Mouse (Mus musculus) midbrain, postnatal 0 days (tissue): ENCODE data around the gene Tfap4. TPM values are rescaled to one million over a fixed set of nuclear protein-coding genes. Genes with fewer than 3 reads are reported as not detected.

Experiments used
- ATAC-seq: fragments of 200-750 bp; cut with Nextera tagmentation; 2 replicates; pipeline ENCODE4 v1.8.0; 2017; ENCODE audit warnings: moderate number of reproducible peaks, mild to moderate bottlenecking, moderate TSS enrichment, moderate library complexity; ENCODE audit not compliant: low FRiP score
- DNase-seq: peaks from one replicate; pipeline ENCODE4 v3.0.0-alpha.2; 2015; ENCODE audit warnings: low spot score
- H3K27ac ChIP-seq: fragments of 300-500 bp; sonication (generic); 2 replicates; pipeline ENCODE4 v1.5.1; 2014; ENCODE audit warnings: low read depth, mild to moderate bottlenecking, low read length, mixed read lengths
- H3K27me3 ChIP-seq: fragments of 300-500 bp; sonication (generic); 2 replicates; pipeline ENCODE4 v1.6.1; 2014; ENCODE audit warnings: low read length, control low read depth, mixed read lengths; ENCODE audit not compliant: insufficient read depth
- H3K36me3 ChIP-seq: fragments of 300-500 bp; sonication (generic); 2 replicates; pipeline ENCODE4 v1.6.1; 2014; ENCODE audit warnings: low read length, control low read depth, mixed read lengths; ENCODE audit not compliant: insufficient read depth
- H3K4me1 ChIP-seq: fragments of 300-500 bp; sonication (generic); 2 replicates; pipeline ENCODE4 v1.6.1; 2014; ENCODE audit warnings: mild to moderate bottlenecking, control low read depth, antibody characterized with exemption, low read length, mixed read lengths; ENCODE audit not compliant: insufficient read depth
- H3K4me2 ChIP-seq: fragments of 300-500 bp; sonication (generic); 2 replicates; pipeline ENCODE4 v1.6.1; 2014; ENCODE audit warnings: low read depth, mild to moderate bottlenecking, low read length, mixed read lengths; ENCODE audit not compliant: poor library complexity, severe bottlenecking
- H3K4me3 ChIP-seq: fragments of 300-500 bp; sonication (generic); 2 replicates; pipeline ENCODE4 v1.5.1; 2014; ENCODE audit warnings: low read depth, mild to moderate bottlenecking, low read length, moderate library complexity
- H3K9ac ChIP-seq: fragments of 300-500 bp; sonication (generic); replicated peaks from 2 replicates; pipeline ENCODE4 v1.6.1; 2014; ENCODE audit warnings: mild to moderate bottlenecking, low read length, moderate library complexity, mixed read lengths; ENCODE audit not compliant: poor library complexity, severe bottlenecking
- H3K9me3 ChIP-seq: fragments of 300-500 bp; sonication (generic); 2 replicates; pipeline ENCODE4 v1.6.1; 2016; ENCODE audit warnings: low read length, control low read depth
- CTCF ChIP-seq: IDR thresholded peaks from 2 replicates; pipeline ENCODE4 v1.5.1; 2016; ENCODE audit warnings: antibody characterized with exemption, mild to moderate bottlenecking
- WGBS: fragments of 180-500 bp; shearing (Covaris S2); extraction: QIAGEN DNeasy Blood & Tissue Kit; methylation state at CpG from one replicate; pipeline ENCODE4 v1.1.7; 2014; 5-methylcytosine and 5-hydroxymethylcytosine counted together
- polyA plus RNA-seq: library from polyadenylated mRNA; unstranded; fragments of >200 nt; fragmentation: Nextera tagmentation; extraction: Ambion mirVana; gene quantifications from 2 replicates; pipeline ENCODE4 v1.2.1, GENCODE M21; 2015
- total RNA-seq: library from RNA; depleted of rRNA; stranded (reverse); fragments of >200 nt; gene quantifications from 2 replicates; pipeline ENCODE4 v1.2.3, GENCODE M21; 2014

Tfap4 gene
- total and polyA plus RNA-seq, 2 experiments from 2014 or later = 5.2 to 6.7 TPM

DNA sequence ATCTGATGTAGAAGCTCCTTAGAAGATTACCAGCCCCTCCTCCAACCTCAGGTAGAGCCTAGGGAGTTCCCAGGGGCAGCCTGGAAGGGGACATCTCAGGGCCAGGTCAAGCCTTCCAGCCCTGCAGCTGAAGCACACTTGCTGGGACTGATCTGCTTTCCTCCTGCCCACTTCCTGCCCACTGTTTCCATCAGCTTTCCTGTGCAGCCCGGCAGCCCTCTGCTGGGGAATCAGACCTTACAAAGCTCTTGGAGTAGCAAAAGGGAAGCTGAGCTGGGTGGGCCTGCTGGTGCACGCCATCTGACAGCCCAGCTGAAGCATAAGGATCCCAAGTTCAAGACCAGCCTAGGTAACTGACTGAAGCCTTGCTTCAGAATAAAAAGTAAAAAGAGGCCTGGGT is 17.2 kb upstream of the Tfap4 start:
- Histone ChIP-seq H3K4me2 (no peak overlapping the region), H3K9me3 (no peaks in the 10 kb centered on the region), H3K27me3 (no peaks in the 10 kb centered on the region), H3K4me1 (no peaks in the 10 kb centered on the region), H3K36me3 (no peaks in the 10 kb centered on the region), H3K9ac (no peak overlapping the region), H3K27ac (no peak overlapping the region), H3K4me3 (no peak overlapping the region)
- ATAC-seq (no peak), DNase-seq (no peak)
- no peak for TF ChIP-seq CTCF
- 50% methylated on average over 2 of the region's 2 CpGs for WGBS

DNA sequence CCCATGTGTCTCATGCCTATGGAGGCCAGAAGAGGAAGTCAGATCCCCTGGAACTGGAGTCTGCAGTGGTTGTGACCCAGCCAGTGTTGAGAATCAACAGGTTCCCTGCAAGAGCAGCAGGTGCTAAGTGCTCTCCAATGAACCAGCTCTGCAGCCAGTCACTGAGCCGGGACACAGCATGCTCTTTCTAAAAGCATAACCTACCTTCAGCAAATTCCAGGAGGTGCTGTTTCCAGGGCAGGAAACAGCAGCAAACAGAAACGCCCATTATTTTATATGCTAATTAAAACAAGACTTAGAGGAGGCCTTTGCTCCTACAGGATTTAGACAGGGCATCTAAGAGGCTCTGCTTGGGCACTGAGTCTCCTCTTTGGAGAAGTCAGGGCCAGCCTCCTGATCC is 16.4 kb upstream of the Tfap4 start:
- no peak for TF ChIP-seq CTCF
- H3K27ac ChIP-seq = no peak overlapping the region
- H3K9ac ChIP-seq = no peak overlapping the region
- no peaks in the 10 kb centered on the region for H3K36me3 ChIP-seq
- WGBS = 53% methylated on average over 2 of the region's 2 CpGs
- no peak overlapping the region for H3K4me2 ChIP-seq
- no peak for ATAC-seq
- H3K9me3 ChIP-seq = no peaks in the 10 kb centered on the region
- no peaks in the 10 kb centered on the region for H3K27me3 ChIP-seq
- no peak for DNase-seq
- no peak overlapping the region for H3K4me3 ChIP-seq
- H3K4me1 ChIP-seq = no peaks in the 10 kb centered on the region

DNA sequence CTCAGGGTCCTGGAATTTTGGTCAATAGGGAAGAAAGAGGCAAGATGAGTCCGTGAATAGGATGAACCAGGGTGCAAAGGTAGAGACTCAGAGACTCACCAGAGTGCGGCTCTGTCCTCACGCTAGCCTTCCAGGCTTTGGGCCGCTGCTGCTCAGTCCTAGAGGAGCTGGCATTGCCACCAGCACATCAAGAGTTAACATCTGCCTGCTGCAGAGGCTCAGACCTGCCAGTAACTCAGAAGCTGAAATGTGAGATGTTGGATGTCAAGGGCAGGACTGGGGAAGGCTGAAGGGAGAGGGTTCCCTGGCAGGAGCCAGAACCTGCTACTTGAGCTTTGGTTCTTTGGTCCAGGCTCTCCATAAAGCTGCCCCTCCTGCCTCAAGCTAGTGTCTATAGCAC is 11.1 kb upstream of the Tfap4 start:
- Histone ChIP-seq H3K9ac (no peak overlapping the region), H3K36me3 (no peaks in the 10 kb centered on the region), H3K4me3 (no peak overlapping the region), H3K4me2 (no peak overlapping the region), H3K27ac (no peak overlapping the region), H3K27me3 (no peaks in the 10 kb centered on the region), H3K9me3 (no peaks in the 10 kb centered on the region), H3K4me1 (peaks cover 4% of the 10 kb centered on the region; the same call in 1 of the 2 replicates)
- no peak for ATAC-seq
- no peak for DNase-seq
- 66% methylated on average over 4 of the region's 4 CpGs for WGBS
- TF ChIP-seq CTCF = no peak

DNA sequence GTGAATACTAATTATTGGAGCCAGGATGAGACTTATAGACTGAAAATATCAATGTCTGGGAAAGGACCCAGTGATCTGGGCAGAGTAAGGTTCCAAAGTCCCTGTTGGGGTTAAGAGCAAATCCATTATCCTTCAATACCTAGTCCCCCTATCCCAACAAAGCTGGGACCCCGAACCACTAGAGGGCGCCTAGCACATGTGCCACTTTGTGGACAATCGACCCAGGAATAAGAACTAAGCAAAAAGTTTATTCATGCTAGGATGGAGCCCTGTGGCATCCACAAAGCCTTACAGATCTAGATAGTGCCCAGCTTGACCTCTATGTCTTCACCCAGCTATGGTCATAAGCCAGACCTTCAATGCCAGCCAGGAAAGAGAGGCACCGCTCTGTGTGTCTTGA is 8.3 kb upstream of the Tfap4 start:
- H3K4me1 ChIP-seq = peaks cover 4% of the 10 kb centered on the region; the same call in 1 of the 2 replicates
- no peak for ATAC-seq
- no peak overlapping the region for H3K9ac ChIP-seq
- peak; percentile 82 for TF ChIP-seq CTCF
- H3K9me3 ChIP-seq = no peaks in the 10 kb centered on the region
- H3K27me3 ChIP-seq = no peaks in the 10 kb centered on the region
- no peaks in the 10 kb centered on the region for H3K36me3 ChIP-seq
- H3K4me3 ChIP-seq = no peak overlapping the region
- H3K4me2 ChIP-seq = no peak overlapping the region
- WGBS = 18% methylated on average over 4 of the region's 4 CpGs
- DNase-seq = peak; percentile 81
- no peak overlapping the region for H3K27ac ChIP-seq

DNA sequence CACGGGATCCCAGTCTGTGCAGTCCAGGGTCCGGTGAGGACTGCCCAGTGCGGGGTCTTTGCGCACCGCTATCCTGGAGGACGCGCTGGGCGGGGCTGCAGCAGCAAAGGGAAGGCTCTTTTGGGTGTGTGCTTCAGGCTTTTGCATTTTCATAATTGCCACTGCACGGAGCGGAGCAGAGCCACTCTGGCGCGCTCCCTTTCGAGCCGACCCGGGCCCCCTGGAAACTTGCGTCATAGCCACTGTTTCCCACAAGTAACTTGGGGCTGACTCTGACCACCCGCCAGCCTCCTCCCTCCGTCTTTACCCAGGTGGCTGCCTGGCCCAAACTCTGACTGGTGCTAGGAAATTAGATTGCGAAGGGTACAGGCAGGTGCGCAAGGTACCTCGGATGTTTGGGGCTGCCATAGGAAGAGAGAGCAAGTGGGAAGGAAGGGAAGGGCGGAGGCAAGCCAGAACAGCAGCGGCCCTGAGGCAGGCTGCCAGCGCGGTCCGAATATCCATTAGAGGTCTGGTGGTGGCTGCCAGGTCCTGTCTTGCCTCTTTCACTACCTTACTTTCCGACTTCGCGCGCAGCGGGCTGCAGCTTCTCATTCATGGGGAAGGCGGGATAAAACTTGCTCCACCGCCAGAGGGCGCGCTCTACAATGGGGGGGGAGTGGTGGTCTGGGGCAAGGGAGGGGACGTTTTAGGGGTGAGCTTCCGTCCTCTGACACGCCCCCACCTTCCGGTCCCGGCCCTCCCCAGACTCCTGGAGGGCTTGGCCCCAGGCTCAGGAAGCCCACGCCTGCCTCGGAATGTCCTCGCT is 695 bp upstream of the Tfap4 start:
- peak overlapping the region; percentile 66 for H3K4me3 ChIP-seq
- no peaks in the 10 kb centered on the region for H3K36me3 ChIP-seq
- 2% methylated on average over 38 of the region's 43 CpGs for WGBS
- H3K4me2 ChIP-seq = peak overlapping the region; percentile 94
- H3K27me3 ChIP-seq = no peaks in the 10 kb centered on the region
- peak overlapping the region; percentile 86 for H3K27ac ChIP-seq
- H3K9me3 ChIP-seq = no peaks in the 10 kb centered on the region
- H3K4me1 ChIP-seq = no peaks in the 10 kb centered on the region
- ATAC-seq = peak; percentile 34; the same call in 1 of the 2 replicates
- peak overlapping the region; percentile 53 for H3K9ac ChIP-seq
- peak; percentile 58 for DNase-seq
- peak; percentile 77 for TF ChIP-seq CTCF

DNA sequence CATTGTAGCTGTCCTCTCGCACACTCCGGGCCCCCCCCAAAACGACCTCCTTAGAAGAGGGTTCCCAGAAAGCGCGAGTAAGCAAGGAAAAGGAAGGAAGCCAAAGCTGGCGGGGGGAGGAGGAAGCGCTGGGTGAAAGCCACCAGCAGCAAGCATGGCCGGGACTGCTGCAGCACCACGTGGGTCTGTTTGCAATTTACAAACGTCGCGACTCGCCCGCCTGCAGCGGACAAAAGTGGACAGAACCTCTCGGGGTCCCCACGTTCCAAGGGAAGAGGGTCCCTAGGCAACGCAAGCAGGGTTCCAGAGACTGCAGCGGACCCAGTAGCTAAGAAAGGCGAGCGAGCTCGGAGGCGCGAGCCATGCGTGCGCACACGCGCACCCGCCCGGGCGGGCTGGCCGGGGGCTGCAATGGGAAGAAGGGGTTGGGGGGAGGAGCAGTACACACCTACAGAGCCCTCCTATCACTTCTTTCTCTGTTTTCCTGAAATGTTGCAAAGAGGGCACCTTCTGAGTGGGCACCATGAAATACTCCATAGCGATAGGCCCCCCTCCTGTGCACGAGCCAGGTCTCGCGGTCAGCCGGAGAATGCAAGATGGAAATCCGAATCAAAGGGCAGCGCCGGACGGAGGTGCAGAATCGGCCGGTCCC is 548 bp downstream of the Tfap4 start:
- ATAC-seq (peak; percentile 60), DNase-seq (peak; percentile 66)
- Histone ChIP-seq H3K27me3 (no peaks in the 10 kb centered on the region), H3K4me3 (peak overlapping the region; percentile 66), H3K9me3 (no peaks in the 10 kb centered on the region), H3K27ac (peak overlapping the region; percentile 86), H3K4me2 (peak overlapping the region; percentile 94), H3K36me3 (no peaks in the 10 kb centered on the region), H3K9ac (peak overlapping the region; percentile 53), H3K4me1 (no peaks in the 10 kb centered on the region)
- under 1% methylated on average over 43 of the region's 43 CpGs for WGBS
- no peak for TF ChIP-seq CTCF
